Mouse (Mus musculus): ENCODE measurements around the gene Ubxn11. TPM values are rescaled to one million over a fixed set of nuclear protein-coding genes. Genes with fewer than 3 reads are reported as not detected.

Ubxn11 gene
- total and polyA plus RNA-seq, 3 experiments, result 5.4 to 11.9 TPM; not detected in 1

- TF ChIP-seq MAX (IDR thresholded peaks at IDR 0.05; ENCODE audit: low read length), result no peak
- no peak for TF ChIP-seq E2F4 (IDR thresholded peaks at IDR 0.05; ENCODE audit: borderline replicate concordance, low read depth, low read length)
- no peak for TF ChIP-seq MYC (IDR thresholded peaks at IDR 0.05; ENCODE audit: low read depth, low read length)
- TF ChIP-seq CHD1 (IDR thresholded peaks at IDR 0.05; ENCODE audit: low read depth, low read length), result no peak
- no peak for TF ChIP-seq RCOR1 (IDR thresholded peaks at IDR 0.05; ENCODE audit: low read depth, low read length)
- TF ChIP-seq USF2 (IDR thresholded peaks at IDR 0.05; ENCODE audit: borderline replicate concordance in 1 of 2, insufficient read depth in 1 of 2, low read depth in 1 of 2, low read length in 2 of 2), result no peak
- TF ChIP-seq POLR2AphosphoS5 (IDR thresholded peaks at IDR 0.05; ENCODE audit: borderline replicate concordance, low read depth, low read length), result no peak
Observed at GRCm38 (mm10) chr4:134121571-134121970, 19.2 kb downstream of the Ubxn11 start.

GRCm38 (mm10) chr4:134122281-134122680 is 19.9 kb downstream of the Ubxn11 start:
- DNase-seq (ENCODE audit: low read depth, low spot score), result no peak
- Histone ChIP-seq H3K27me3 (ENCODE audit: control insufficient read depth in 1 of 2, insufficient read depth in 2 of 2, low read length in 2 of 2) (no peaks in the 10 kb centered on the region), H3K4me1 (ENCODE audit: control insufficient read depth in 1 of 2, insufficient read depth in 2 of 2, low read length in 2 of 2) (peaks cover 9 to 39% of the 10 kb centered on the region in 2 experiments; a peak in 3 of 4 replicates), H3K9me3 (replicated peaks; ENCODE audit: insufficient read depth, low read length) (no peaks in the 10 kb centered on the region), H3K79me2 (ENCODE audit: control insufficient read depth, insufficient read depth, low read length, poor library complexity) (peaks cover 1% of the 10 kb centered on the region; the same call in 1 of the 2 replicates), H3K9ac (ENCODE audit: control insufficient read depth, low read depth, low read length, poor library complexity, severe bottlenecking) (no peak overlapping the region), H3K36me3 (ENCODE audit: control insufficient read depth in 1 of 2, insufficient read depth in 2 of 2, low read length in 2 of 2) (peaks cover 0 to 23% of the 10 kb centered on the region in 2 experiments; a peak in 2 of 4 replicates), H3K27ac (ENCODE audit: control insufficient read depth, low read depth, low read length) (no peak overlapping the region), H3K4me3 (ENCODE audit: control insufficient read depth in 1 of 2, insufficient read depth in 1 of 2, low read depth in 2 of 2, low read length in 2 of 2) (no peak overlapping the region)
- TF ChIP-seq MXI1 (IDR thresholded peaks at IDR 0.05; ENCODE audit: low read depth, low read length) (no peak), NELFE (IDR thresholded peaks at IDR 0.05; ENCODE audit: low read depth, low read length) (no peak), MEF2A (IDR thresholded peaks at IDR 0.05; ENCODE audit: extremely low read depth, insufficient replicate concordance, low read depth, low read length, poor library complexity, severe bottlenecking) (no peak), POLR2A (IDR thresholded peaks at IDR 0.05; ENCODE audit: control insufficient read depth in 1 of 2, insufficient read depth in 1 of 2, low read depth in 1 of 2, low read length in 2 of 2, poor library complexity in 1 of 2) (no peak), MYC (IDR thresholded peaks at IDR 0.05; ENCODE audit: low read depth, low read length) (no peak), TBP (IDR thresholded peaks at IDR 0.05; ENCODE audit: low read depth, low read length) (no peak), CHD1 (IDR thresholded peaks at IDR 0.05; ENCODE audit: low read depth, low read length) (no peak), ETS1 (IDR thresholded peaks at IDR 0.05; ENCODE audit: low read depth, low read length) (no peak), RAD21 (IDR thresholded peaks at IDR 0.05; ENCODE audit: low read depth, low read length) (no peak), ZNF384 (IDR thresholded peaks at IDR 0.05; ENCODE audit: low read depth, low read length) (no peak), ZMIZ1 (IDR thresholded peaks at IDR 0.05; ENCODE audit: low read depth, low read length) (no peak), TCF12 (IDR thresholded peaks at IDR 0.05; ENCODE audit: low read depth, low read length) (no peak), POLR2AphosphoS5 (IDR thresholded peaks at IDR 0.05; ENCODE audit: borderline replicate concordance, low read depth, low read length) (no peak), USF1 (IDR thresholded peaks at IDR 0.05; ENCODE audit: low read depth, low read length) (no peak)

More at GRCm38 (mm10) chr4:134121571-134121970, 19.2 kb downstream of the Ubxn11 start:
- Histone ChIP-seq H3K4me1 (ENCODE audit: control insufficient read depth in 1 of 2, insufficient read depth in 2 of 2, low read length in 2 of 2) (peaks cover 12 to 36% of the 10 kb centered on the region in 2 experiments), H3K27ac (ENCODE audit: control insufficient read depth, low read depth, low read length) (no peak overlapping the region), H3K9ac (ENCODE audit: control insufficient read depth, low read depth, low read length, poor library complexity, severe bottlenecking) (no peak overlapping the region), H3K79me2 (ENCODE audit: control insufficient read depth, insufficient read depth, low read length, poor library complexity) (no peaks in the 10 kb centered on the region; the same call in 1 of the 2 replicates), H3K4me3 (ENCODE audit: control insufficient read depth in 1 of 2, insufficient read depth in 1 of 2, low read depth in 2 of 2, low read length in 2 of 2) (no peak overlapping the region), H3K27me3 (ENCODE audit: control insufficient read depth in 1 of 2, insufficient read depth in 2 of 2, low read length in 2 of 2) (no peaks in the 10 kb centered on the region), H3K9me3 (replicated peaks; ENCODE audit: insufficient read depth, low read length) (no peaks in the 10 kb centered on the region), H3K36me3 (ENCODE audit: control insufficient read depth in 1 of 2, insufficient read depth in 2 of 2, low read length in 2 of 2) (peaks cover 0 to 25% of the 10 kb centered on the region in 2 experiments; a peak in 2 of 4 replicates)
- no peak for DNase-seq (ENCODE audit: low read depth, low spot score)

Measured in MEL (cell line).